ENCODE assay signal across 14 mouse cellular contexts in the genomic region with DNA sequence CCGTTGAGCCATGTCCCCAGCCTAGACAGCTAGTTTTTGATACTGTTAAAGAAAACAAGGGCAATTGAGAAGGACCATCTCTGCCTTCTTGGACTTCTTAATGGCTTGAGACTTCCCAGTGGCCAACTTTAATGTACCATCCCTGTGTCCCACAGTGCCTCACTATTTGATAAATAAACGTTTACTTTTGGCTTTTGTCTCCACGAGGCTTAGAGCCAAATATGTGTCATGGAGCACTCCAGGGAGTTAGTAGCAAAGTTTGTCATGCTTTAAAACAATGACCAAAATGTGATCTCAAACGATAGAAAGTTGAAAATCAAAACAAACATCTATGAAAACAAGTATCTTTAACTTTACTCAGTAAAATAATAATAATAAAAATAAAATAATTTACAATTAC.
"Had no signal": no experiment of that assay in that cellular context is flagged by ENCODE, and none has a peak within 500 bp of the region (broad histone marks: within the 10 kb centered on the region; RNA-seq: fewer than 3 reads in every experiment).

No protein-coding gene starts in this region.

- H3K27ac ChIP-seq: left cerebral cortex, adult 2 months; liver, embryonic 13.5 days; stomach, postnatal 0 days had no signal

- H3K27me3 ChIP-seq: liver, embryonic 13.5 days had no signal

- H3K9ac ChIP-seq: liver, embryonic 13.5 days had no signal

- ATAC-seq: intestine, postnatal 0 days had no signal

- H3K36me3 ChIP-seq: liver, embryonic 13.5 days had no signal

- H3K4me2 ChIP-seq: liver, embryonic 13.5 days; midbrain, embryonic 11.5 days had no signal

- DNase-seq: kidney, adult 8-10 months; kidney, postnatal 10 days; kidney, postnatal 36 days; layer of hippocampus, postnatal 36 days; liver, embryonic 13.5 days; midbrain, embryonic 14.5 days; right cerebral cortex, postnatal 4 days; thymus, adult 2 months; thymus, postnatal 14 days; thymus, postnatal 4 days had no signal

- H3K4me3 ChIP-seq: left cerebral cortex, adult 2 months; liver, embryonic 13.5 days had no signal
